Mouse (Mus musculus): ENCODE results near the gene Mrps12. TPM values are rescaled to one million over a fixed set of nuclear protein-coding genes. Genes with fewer than 3 reads are reported as not detected.

Gene Mrps12
- total RNA-seq, 4 experiments from 2014 or later, result 54.2 to 65.8 (median 60.4) TPM

GRCm38 (mm10) chr7:28761907-28762306 is 20.3 kb upstream of the Mrps12 start:
- no peak for DNase-seq (ENCODE audit: low spot score in 2 of 2)

GRCm38 (mm10) chr7:28758623-28759022 is 17.0 kb upstream of the Mrps12 start:
- DNase-seq (ENCODE audit: low spot score in 2 of 2), result no peak

GRCm38 (mm10) chr7:28756079-28756478 is 14.5 kb upstream of the Mrps12 start, which contains the start of gene Ccer2:
Gene Ccer2 (plus strand): TSS chr7:28756174.
- DNase-seq (ENCODE audit: low spot score in 2 of 2), result no peak

- no peak for DNase-seq (ENCODE audit: low spot score in 2 of 2)
Measured at GRCm38 (mm10) chr7:28749935-28750334, 8.3 kb upstream of the Mrps12 start.

GRCm38 (mm10) chr7:28741368-28741708 is 282 bp downstream of the Mrps12 start:
- DNase-seq (ENCODE audit: low spot score in 2 of 2), result no peak

GRCm38 (mm10) chr7:28740949-28741348 is 671 bp downstream of the Mrps12 start:
- DNase-seq (ENCODE audit: low spot score in 2 of 2), result no peak

GRCm38 (mm10) chr7:28739829-28740228 is 1.8 kb downstream of the Mrps12 start:
- no peak for DNase-seq (ENCODE audit: low spot score in 2 of 2)

GRCm38 (mm10) chr7:28735701-28736100 is 5.9 kb downstream of the Mrps12 start:
- DNase-seq (ENCODE audit: low spot score in 2 of 2), result no peak

GRCm38 (mm10) chr7:28733211-28733610 is 8.4 kb downstream of the Mrps12 start:
- no peak for DNase-seq (ENCODE audit: low spot score in 2 of 2)

- DNase-seq (ENCODE audit: low spot score in 2 of 2), result no peak
Measured at GRCm38 (mm10) chr7:28732341-28733142, 9.1 kb downstream of the Mrps12 start.

- peak in 1 of 2 experiments; percentile 54 for DNase-seq (ENCODE audit: low spot score in 2 of 2)
Measured at GRCm38 (mm10) chr7:28727649-28728340, 13.8 kb downstream of the Mrps12 start.

GRCm38 (mm10) chr7:28726600-28726999 is 15.0 kb downstream of the Mrps12 start:
- peak; percentile 59 to 81 for DNase-seq (ENCODE audit: low spot score in 2 of 2)

GRCm38 (mm10) chr7:28724613-28725012 is 17.0 kb downstream of the Mrps12 start:
- DNase-seq (ENCODE audit: low spot score in 2 of 2), result no peak

GRCm38 (mm10) chr7:28722079-28722478 is 19.5 kb downstream of the Mrps12 start:
- no peak for DNase-seq (ENCODE audit: low spot score in 2 of 2)

GRCm38 (mm10) chr7:28720753-28721537 is 20.7 kb downstream of the Mrps12 start:
- no peak for DNase-seq (ENCODE audit: low spot score in 2 of 2)

- DNase-seq (ENCODE audit: low spot score in 2 of 2), result no peak
Measured at GRCm38 (mm10) chr7:28719650-28720049, 22.0 kb downstream of the Mrps12 start.

- no peak for DNase-seq (ENCODE audit: low spot score in 2 of 2)
Measured at GRCm38 (mm10) chr7:28719159-28719558, 22.5 kb downstream of the Mrps12 start.

- no peak for DNase-seq (ENCODE audit: low spot score in 2 of 2)
Measured at GRCm38 (mm10) chr7:28717726-28718125, 23.9 kb downstream of the Mrps12 start.

- no peak for DNase-seq (ENCODE audit: low spot score in 2 of 2)
Measured at GRCm38 (mm10) chr7:28716590-28717281, 24.9 kb downstream of the Mrps12 start, which contains the start of gene Fbxo17. Gene Fbxo17 (plus strand): TSS chr7:28716804.

- DNase-seq (ENCODE audit: low spot score in 2 of 2), result no peak
Measured at GRCm38 (mm10) chr7:28715598-28715997, 26.0 kb downstream of the Mrps12 start.

- DNase-seq (ENCODE audit: low spot score in 2 of 2), result peak in 1 of 2 experiments; percentile 61
Measured at GRCm38 (mm10) chr7:28714667-28715066, 27.0 kb downstream of the Mrps12 start.
